Mouse (Mus musculus): Measurements from ENCODE around the gene Fam193a. TPM values are rescaled to one million over a fixed set of nuclear protein-coding genes. Genes with fewer than 3 reads are reported as not detected.

Gene Fam193a
- polyA plus RNA-seq, 1 experiment = 137 TPM

DNA sequence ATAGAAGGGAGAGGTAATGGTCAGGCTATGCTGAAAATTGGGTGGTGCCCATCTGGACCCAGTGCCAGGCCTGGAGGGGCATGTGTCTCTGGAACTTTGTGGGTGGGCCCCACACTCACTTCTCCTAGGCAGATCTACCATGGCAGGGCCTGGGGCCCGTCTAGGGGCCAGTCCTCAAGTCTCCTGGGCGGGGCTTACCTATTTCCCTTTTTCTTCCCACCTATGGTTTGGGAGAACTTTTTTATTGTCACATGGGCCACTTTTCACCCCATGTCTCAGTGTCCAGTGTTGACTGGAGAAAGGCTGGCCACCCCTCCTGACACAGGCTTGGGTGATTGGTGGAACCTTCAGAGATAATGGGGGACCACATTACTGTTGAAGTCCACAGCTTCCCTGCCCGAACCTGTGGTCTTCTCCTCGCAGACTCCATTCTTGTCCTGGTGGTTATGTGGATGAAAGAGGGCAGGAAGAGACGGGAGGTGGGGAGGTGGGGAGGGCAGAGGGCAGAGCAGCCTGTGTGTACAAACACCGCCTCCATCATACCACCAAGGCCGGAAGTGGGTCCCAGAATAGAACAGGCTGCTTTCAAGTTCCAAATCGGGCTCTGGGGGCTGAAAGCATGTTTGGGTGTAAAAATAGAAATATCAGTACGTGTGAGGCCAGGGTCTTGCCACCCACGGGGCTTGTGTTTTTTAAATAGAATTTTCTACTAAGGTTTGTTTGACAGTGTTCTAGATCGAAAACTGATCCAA lies 150.9 kb downstream of the Fam193a start:
- Histone ChIP-seq H3K27me3 (ENCODE audit: control insufficient read depth, insufficient read depth, low read length) (no peaks in the 10 kb centered on the region), H3K4me3 (ENCODE audit: control insufficient read depth, low read depth, low read length) (peak overlapping the region; percentile 5), H3K27ac (ENCODE audit: control insufficient read depth, insufficient read depth, low read depth, low read length) (no peak overlapping the region), H3K36me3 (ENCODE audit: control insufficient read depth, insufficient read depth, low read length) (no peaks in the 10 kb centered on the region), H3K4me1 (ENCODE audit: control insufficient read depth, insufficient read depth, low read length) (peaks cover 23% of the 10 kb centered on the region)
- TF ChIP-seq CTCF (IDR thresholded peaks at IDR 0.05; ENCODE audit: control insufficient read depth, insufficient read depth, insufficient replicate concordance, low read depth, low read length) (no peak), POLR2A (IDR thresholded peaks at IDR 0.05; ENCODE audit: control insufficient read depth, low read depth, low read length) (no peak)

DNA sequence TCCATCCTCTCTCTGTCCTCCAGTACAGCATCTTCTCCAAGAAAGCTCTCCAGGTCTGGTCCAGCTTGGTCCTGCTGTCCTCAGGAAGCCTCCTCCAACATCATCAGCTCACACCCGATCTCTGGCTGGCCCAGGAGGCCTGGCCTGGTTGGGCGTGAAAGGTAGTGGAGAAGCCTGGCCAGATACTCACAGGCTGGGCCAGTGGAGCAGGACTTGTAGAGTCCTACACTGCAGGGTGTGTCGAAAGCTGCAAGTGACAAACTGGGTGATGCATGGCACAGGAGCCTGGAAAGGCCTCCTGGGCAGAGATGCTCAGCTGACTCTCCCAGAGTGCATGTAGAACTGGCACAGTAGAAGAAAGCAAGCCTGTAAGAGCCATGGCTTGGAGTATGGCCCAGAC lies 151.6 kb downstream of the Fam193a start:
- H3K27ac ChIP-seq (ENCODE audit: control insufficient read depth, insufficient read depth, low read depth, low read length) = peak overlapping the region; percentile 25; the same call in 1 of the 2 replicates
- H3K36me3 ChIP-seq (ENCODE audit: control insufficient read depth, insufficient read depth, low read length) = no peaks in the 10 kb centered on the region
- H3K4me3 ChIP-seq (ENCODE audit: control insufficient read depth, low read depth, low read length) = no peak overlapping the region
- H3K4me1 ChIP-seq (ENCODE audit: control insufficient read depth, insufficient read depth, low read length) = peaks cover 23% of the 10 kb centered on the region
- TF ChIP-seq CTCF (IDR thresholded peaks at IDR 0.05; ENCODE audit: control insufficient read depth, insufficient read depth, insufficient replicate concordance, low read depth, low read length) (no peak), POLR2A (IDR thresholded peaks at IDR 0.05; ENCODE audit: control insufficient read depth, low read depth, low read length) (no peak)
- H3K27me3 ChIP-seq (ENCODE audit: control insufficient read depth, insufficient read depth, low read length) = no peaks in the 10 kb centered on the region

DNA sequence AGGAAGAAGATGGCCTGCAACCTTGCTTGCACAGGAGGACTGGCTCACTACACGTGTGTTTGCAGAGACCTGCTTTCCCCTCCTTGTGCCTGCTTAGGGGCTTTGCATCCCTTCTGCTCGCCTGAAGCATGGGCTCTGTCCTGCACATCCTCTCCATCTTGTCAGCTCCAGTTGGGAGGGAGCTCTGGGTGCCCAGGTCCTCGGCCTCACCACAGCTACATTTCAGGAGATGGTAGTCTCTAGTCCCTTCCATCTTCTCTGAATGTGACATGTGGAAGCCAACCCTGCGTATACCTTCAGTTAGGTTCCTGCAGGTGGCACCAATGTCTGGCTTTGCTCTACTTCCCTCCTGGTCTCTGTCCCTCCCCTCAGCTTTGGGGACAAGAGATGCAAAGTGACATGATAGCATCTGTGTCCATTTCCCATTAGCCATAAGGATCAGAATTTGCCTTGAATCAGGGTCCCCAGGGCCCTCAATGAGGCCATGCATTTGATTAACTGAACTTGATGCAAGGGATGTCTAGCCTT lies 154.3 kb downstream of the Fam193a start:
- no peak overlapping the region for H3K4me3 ChIP-seq (ENCODE audit: control insufficient read depth, low read depth, low read length)
- H3K27ac ChIP-seq (ENCODE audit: control insufficient read depth, insufficient read depth, low read depth, low read length) = no peak overlapping the region
- H3K36me3 ChIP-seq (ENCODE audit: control insufficient read depth, insufficient read depth, low read length) = no peaks in the 10 kb centered on the region
- TF ChIP-seq CTCF (IDR thresholded peaks at IDR 0.05; ENCODE audit: control insufficient read depth, insufficient read depth, insufficient replicate concordance, low read depth, low read length) = no peak
- no peak for TF ChIP-seq POLR2A (IDR thresholded peaks at IDR 0.05; ENCODE audit: control insufficient read depth, low read depth, low read length)
- no peaks in the 10 kb centered on the region for H3K27me3 ChIP-seq (ENCODE audit: control insufficient read depth, insufficient read depth, low read length)
- peaks cover 21% of the 10 kb centered on the region for H3K4me1 ChIP-seq (ENCODE audit: control insufficient read depth, insufficient read depth, low read length)

DNA sequence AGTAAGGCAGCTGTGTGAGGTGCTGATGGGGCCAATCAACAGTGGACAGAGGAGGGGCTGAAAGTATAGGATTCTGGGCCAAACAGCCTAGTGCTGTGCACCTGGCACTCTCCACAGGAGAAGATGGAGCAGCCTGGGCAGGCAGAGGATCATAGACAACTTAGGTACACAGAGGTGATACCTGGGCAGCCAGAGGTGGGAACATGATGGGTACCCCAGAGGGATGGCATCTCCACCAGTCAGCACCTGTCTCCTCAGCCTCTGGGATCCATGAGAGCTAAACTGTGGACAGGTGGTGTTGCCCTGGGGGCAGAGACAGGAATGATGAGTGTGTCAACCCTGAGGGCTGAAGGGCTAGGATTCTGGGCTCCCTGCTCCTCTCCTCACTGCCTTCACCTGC lies 154.8 kb downstream of the Fam193a start:
- Histone ChIP-seq H3K36me3 (ENCODE audit: control insufficient read depth, insufficient read depth, low read length) (no peaks in the 10 kb centered on the region), H3K27ac (ENCODE audit: control insufficient read depth, insufficient read depth, low read depth, low read length) (no peak overlapping the region), H3K4me3 (ENCODE audit: control insufficient read depth, low read depth, low read length) (no peak overlapping the region), H3K4me1 (ENCODE audit: control insufficient read depth, insufficient read depth, low read length) (peaks cover 21% of the 10 kb centered on the region), H3K27me3 (ENCODE audit: control insufficient read depth, insufficient read depth, low read length) (no peaks in the 10 kb centered on the region)
- no peak for TF ChIP-seq POLR2A (IDR thresholded peaks at IDR 0.05; ENCODE audit: control insufficient read depth, low read depth, low read length)
- TF ChIP-seq CTCF (IDR thresholded peaks at IDR 0.05; ENCODE audit: control insufficient read depth, insufficient read depth, insufficient replicate concordance, low read depth, low read length) = no peak

DNA sequence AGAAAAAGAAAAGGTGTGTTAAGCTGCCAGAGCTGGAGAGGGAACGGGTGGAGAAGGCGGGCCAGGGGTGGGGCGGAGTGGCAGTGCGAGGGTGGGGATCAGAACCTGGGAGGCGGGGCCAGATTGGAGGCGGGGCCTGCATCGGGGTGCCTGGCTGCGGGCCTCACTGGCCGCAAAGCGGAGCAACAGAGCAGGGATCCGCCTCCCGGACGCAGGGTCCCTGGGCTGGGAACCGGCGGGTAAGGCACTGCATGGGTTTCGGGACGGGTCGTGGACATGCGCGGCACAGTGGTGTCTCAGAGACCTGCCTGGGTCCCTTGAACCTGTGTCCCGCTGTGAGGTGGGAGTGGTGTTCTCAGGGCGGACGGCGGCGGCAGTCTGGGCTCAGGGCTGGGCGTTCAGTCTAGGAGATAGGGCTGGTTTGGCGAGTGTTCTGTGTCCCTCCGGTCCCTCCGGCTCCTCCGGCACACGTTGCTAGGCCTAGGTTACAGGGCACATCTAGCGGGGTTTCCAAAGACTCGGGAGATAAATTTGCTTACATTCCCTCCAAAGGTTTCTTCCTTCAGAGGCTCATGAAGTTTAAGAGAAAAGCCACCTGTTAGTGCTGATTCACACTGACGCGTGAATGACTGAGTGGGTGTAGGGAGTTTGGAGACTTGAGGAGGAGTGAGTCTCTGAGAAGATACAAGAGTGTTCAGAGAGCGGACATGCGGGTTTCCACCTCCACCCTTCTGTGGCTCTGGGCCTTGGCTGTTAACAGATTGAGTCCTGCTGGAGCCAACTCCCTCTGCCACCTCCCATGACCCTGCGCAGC lies 156.1 kb downstream of the Fam193a start, which contains the start of gene Sh3bp2:
Sh3bp2 (plus strand) TSS at position 176 of the 814 bp plus-strand sequence.
- TF ChIP-seq CTCF (IDR thresholded peaks at IDR 0.05; ENCODE audit: control insufficient read depth, insufficient read depth, insufficient replicate concordance, low read depth, low read length) (no peak), POLR2A (IDR thresholded peaks at IDR 0.05; ENCODE audit: control insufficient read depth, low read depth, low read length) (peak; percentile 77)
- H3K36me3 ChIP-seq (ENCODE audit: control insufficient read depth, insufficient read depth, low read length) = no peaks in the 10 kb centered on the region
- peaks cover 14% of the 10 kb centered on the region for H3K4me1 ChIP-seq (ENCODE audit: control insufficient read depth, insufficient read depth, low read length)
- H3K27ac ChIP-seq (ENCODE audit: control insufficient read depth, insufficient read depth, low read depth, low read length) = peak within 1 kb of the TSS; percentile 10
- H3K27me3 ChIP-seq (ENCODE audit: control insufficient read depth, insufficient read depth, low read length) = no peaks in the 10 kb centered on the region
- peak within 1 kb of the TSS; percentile 79 for H3K4me3 ChIP-seq (ENCODE audit: control insufficient read depth, low read depth, low read length)

DNA sequence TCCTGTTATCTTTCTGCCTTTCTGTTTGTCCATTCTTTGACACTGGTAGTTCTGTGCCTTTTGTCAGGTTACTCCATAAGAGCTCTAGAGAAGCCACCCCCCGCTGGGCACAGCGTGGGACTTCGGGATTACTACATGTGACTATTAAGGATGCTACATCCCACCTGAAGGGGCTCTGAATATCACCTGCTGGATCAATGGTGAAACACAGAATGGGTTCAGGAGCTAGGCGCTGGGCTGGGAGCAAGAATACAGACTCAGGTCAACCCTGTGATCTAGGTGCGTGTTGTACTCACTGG lies 156.7 kb downstream of the Fam193a start:
- peak overlapping the region; percentile 79 for H3K4me3 ChIP-seq (ENCODE audit: control insufficient read depth, low read depth, low read length)
- TF ChIP-seq POLR2A (IDR thresholded peaks at IDR 0.05; ENCODE audit: control insufficient read depth, low read depth, low read length) (no peak), CTCF (IDR thresholded peaks at IDR 0.05; ENCODE audit: control insufficient read depth, insufficient read depth, insufficient replicate concordance, low read depth, low read length) (no peak)
- H3K27me3 ChIP-seq (ENCODE audit: control insufficient read depth, insufficient read depth, low read length) = no peaks in the 10 kb centered on the region
- H3K36me3 ChIP-seq (ENCODE audit: control insufficient read depth, insufficient read depth, low read length) = no peaks in the 10 kb centered on the region
- no peak overlapping the region for H3K27ac ChIP-seq (ENCODE audit: control insufficient read depth, insufficient read depth, low read depth, low read length)
- H3K4me1 ChIP-seq (ENCODE audit: control insufficient read depth, insufficient read depth, low read length) = peaks cover 8% of the 10 kb centered on the region

DNA sequence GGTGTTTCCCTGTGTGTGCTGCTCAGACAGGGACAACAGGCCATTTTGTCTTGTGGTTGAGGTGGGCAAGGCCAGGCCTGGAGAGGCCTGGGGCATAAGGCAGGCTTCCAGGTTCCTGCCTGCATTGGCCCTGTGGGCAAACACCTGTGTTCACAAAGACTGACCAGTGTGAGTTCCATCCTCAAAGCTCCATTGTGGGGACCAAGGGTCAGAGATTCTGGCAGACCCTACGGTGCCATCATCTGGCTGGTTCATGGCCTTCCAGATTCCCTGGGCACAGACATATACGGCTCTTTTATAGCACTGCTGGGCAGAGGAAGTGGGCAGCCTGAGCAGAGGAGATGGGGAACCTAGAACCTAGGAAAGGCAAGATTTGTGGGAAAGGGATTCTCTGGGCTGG lies 157.6 kb downstream of the Fam193a start:
- Histone ChIP-seq H3K27ac (ENCODE audit: control insufficient read depth, insufficient read depth, low read depth, low read length) (no peak overlapping the region), H3K36me3 (ENCODE audit: control insufficient read depth, insufficient read depth, low read length) (no peaks in the 10 kb centered on the region), H3K4me3 (ENCODE audit: control insufficient read depth, low read depth, low read length) (no peak overlapping the region), H3K4me1 (ENCODE audit: control insufficient read depth, insufficient read depth, low read length) (peaks cover 2% of the 10 kb centered on the region), H3K27me3 (ENCODE audit: control insufficient read depth, insufficient read depth, low read length) (no peaks in the 10 kb centered on the region)
- TF ChIP-seq CTCF (IDR thresholded peaks at IDR 0.05; ENCODE audit: control insufficient read depth, insufficient read depth, insufficient replicate concordance, low read depth, low read length) (no peak), POLR2A (IDR thresholded peaks at IDR 0.05; ENCODE audit: control insufficient read depth, low read depth, low read length) (no peak)

Data from testis, adult 2 months (tissue).